Mouse (Mus musculus): ENCODE measurements at regions not wholly inside any gene's neighbourhood (a gene's known extent, or its start where the extent isn't known, plus 50 kb on each side); places are given as distances from the start of the nearest gene placed in this dataset.
A peak's percentile ranks its signal among the peaks of the same experiment; 100 is the strongest.

GRCm38 (mm10) chr7:121214181-121214580 is 132.7 kb downstream of the Otoa start:
- no peak for DNase-seq (ENCODE audit: low spot score in 2 of 2)

GRCm38 (mm10) chr7:121215032-121215431 is 133.6 kb downstream of the Otoa start:
- DNase-seq (ENCODE audit: low spot score in 2 of 2), result no peak

GRCm38 (mm10) chr7:121215735-121216134 is 134.3 kb downstream of the Otoa start:
- no peak for DNase-seq (ENCODE audit: low spot score in 2 of 2)

GRCm38 (mm10) chr7:121218031-121218430 is 136.6 kb downstream of the Otoa start:
- no peak for DNase-seq (ENCODE audit: low spot score in 2 of 2)

GRCm38 (mm10) chr7:121221158-121221557 is 139.7 kb downstream of the Otoa start:
- DNase-seq (ENCODE audit: low spot score in 2 of 2), result no peak

- DNase-seq (ENCODE audit: low spot score in 2 of 2), result no peak
These were observed 150.4 kb downstream of the Otoa start for GRCm38 (mm10) chr7:121231881-121232280.

- no peak for DNase-seq (ENCODE audit: low spot score in 2 of 2)
These were observed 153.4 kb downstream of the Otoa start for GRCm38 (mm10) chr7:121234831-121235230.

DNA sequence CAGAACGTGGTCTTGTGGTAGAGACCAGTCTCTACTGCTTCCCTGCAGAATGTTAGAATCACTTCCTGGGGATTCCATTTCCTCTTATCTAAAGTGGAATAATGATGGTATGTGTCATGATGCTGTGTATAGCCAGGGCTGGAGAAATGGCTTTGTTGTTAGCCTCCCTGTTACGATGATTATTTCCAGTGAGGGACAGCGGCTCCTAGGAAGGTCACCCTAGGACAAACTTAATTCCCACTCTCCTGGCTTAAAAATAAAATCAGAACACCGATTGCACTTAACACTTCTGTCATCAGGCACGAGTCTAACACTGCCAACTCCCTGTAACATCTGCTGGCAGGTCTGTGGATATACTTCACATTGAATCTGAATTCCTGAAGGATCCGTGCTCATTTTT is 151.9 kb upstream of the Hs3st2 start:
- DNase-seq (ENCODE audit: low spot score in 2 of 2), result no peak

- no peak for DNase-seq (ENCODE audit: low spot score in 2 of 2)
These were observed 143.8 kb upstream of the Hs3st2 start for GRCm38 (mm10) chr7:121247845-121248244.

DNA sequence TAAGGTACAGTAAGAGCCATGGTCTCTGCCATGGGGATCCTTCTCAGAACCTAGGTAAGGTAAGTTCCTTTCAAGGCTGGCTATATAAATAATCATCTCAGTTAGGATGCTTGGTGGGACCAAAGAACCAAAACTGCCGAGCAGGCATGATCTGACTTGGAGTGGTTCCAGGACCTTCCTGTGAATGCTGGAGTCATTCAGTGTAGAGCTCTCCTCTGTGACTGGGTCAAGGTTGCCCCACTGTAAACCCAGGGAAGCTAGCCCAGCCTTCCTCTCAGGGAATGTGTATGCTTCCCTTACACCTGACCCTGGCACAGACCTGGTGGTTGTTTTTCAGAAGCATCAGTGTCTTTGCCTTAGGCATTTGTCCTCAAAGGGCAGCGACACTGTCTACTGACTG is 134.2 kb upstream of the Hs3st2 start:
- no peak for DNase-seq (ENCODE audit: low spot score in 2 of 2)

- DNase-seq (ENCODE audit: low spot score in 2 of 2), result peak; percentile 26 to 38
These were observed 132.7 kb upstream of the Hs3st2 start for GRCm38 (mm10) chr7:121258826-121259496.

GRCm38 (mm10) chr7:121259497-121260009 is 132.1 kb upstream of the Hs3st2 start:
- DNase-seq (ENCODE audit: low spot score in 2 of 2), result no peak

GRCm38 (mm10) chr7:121269358-121269757 is 122.3 kb upstream of the Hs3st2 start:
- no peak for DNase-seq (ENCODE audit: low spot score in 2 of 2)

GRCm38 (mm10) chr7:121280597-121280996 is 111.1 kb upstream of the Hs3st2 start:
- no peak for DNase-seq (ENCODE audit: low spot score in 2 of 2)

- no peak for DNase-seq (ENCODE audit: low spot score in 2 of 2)
These were observed 109.5 kb upstream of the Hs3st2 start for GRCm38 (mm10) chr7:121282154-121282553.

- DNase-seq (ENCODE audit: low spot score in 2 of 2), result no peak
These were observed 101.9 kb upstream of the Hs3st2 start for GRCm38 (mm10) chr7:121289737-121290136.

GRCm38 (mm10) chr7:121296151-121296695 is 95.4 kb upstream of the Hs3st2 start:
- DNase-seq (ENCODE audit: low spot score in 2 of 2), result no peak

DNA sequence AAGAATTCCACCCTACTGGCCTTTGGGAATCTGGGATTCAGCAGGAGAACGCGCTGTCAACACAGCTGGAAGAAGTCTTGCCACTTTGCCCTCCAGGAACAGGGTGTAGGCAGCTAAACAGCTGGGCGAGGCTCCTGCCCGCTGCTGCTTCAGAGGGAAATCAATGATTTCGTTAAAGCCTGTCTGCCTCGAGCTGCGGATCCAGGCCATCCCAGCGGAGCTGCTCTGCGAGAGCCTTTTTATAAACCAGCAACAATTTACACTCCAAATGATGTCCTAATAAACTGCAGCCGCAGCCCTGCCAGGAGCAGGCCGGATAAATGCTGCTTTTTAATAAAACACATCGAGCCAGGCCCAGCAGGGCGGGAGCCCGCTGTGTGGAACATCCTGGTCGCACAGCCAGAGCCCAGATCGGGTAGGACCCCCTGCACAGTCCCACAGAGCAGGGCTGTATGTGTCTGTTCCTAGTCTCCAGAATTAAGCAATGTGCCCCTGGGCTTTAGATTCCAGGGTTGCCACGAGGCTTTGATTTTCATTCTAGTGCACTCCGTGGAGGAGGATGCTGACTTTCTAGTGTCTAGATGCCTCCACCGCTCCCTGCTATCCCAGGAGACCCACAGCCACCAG is 78.6 kb upstream of the Hs3st2 start:
- DNase-seq (ENCODE audit: low spot score in 2 of 2), result peak; percentile 7 to 15

GRCm38 (mm10) chr7:121314521-121314920 is 77.1 kb upstream of the Hs3st2 start:
- DNase-seq (ENCODE audit: low spot score in 2 of 2), result no peak

DNA sequence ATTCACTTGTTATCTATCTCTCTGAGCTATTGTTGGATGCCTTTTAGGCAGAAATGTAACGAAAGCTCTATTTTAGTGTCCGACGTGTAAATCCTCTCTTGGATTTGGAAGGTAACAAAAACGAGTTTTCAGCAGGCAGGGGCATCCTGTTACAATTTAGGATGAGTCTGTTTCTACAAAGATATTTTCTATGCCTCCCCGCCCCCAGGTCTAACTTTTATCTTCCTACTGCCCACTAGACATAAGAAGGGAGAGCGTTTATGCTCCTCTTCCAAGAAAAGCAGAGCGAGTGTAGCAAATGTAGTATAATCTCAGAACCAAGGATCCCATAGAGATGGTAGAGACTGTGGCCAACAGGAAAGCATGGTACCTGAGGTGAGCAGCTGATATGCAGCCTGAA is 62.4 kb upstream of the Hs3st2 start:
- no peak for DNase-seq (ENCODE audit: low spot score in 2 of 2)

DNA sequence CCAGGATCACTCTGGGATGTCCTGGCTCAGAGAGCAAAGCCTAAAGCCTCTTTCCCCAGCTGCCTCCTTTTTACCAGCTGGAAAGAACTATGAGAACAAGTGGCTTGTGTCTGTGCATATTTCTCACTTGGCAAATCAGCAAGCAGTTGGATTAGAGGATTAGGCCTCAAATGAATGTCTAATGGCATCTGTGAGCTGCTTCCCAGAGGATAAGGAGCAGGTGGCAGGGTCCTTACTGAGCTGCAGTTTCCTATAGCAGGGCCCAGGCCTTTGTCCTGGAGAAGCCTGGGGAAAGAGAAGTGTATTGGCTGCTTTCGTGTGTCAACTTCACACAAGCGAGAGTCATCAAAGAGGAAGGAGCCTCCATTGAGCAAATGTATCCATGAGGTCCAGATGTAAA is 59.1 kb upstream of the Hs3st2 start:
- no peak for DNase-seq (ENCODE audit: low spot score in 2 of 2)

- no peak for DNase-seq (ENCODE audit: low spot score in 2 of 2)
These were observed 56.1 kb upstream of the Hs3st2 start for GRCm38 (mm10) chr7:121335390-121336109.
